Mouse (Mus musculus) ES-E14 (cell line): ENCODE data around the gene Itgbl1.

Source experiments
- HCFC1 ChIP-seq: IDR thresholded peaks from 2 replicates; pipeline ENCODE4 v1.6.1; 2012; ENCODE audit warnings: low read length, inconsistent platforms, borderline replicate concordance; ENCODE audit not compliant: insufficient read depth
- MAFK ChIP-seq: IDR thresholded peaks from 2 replicates; pipeline ENCODE4 v1.6.1; 2014; ENCODE audit warnings: mild to moderate bottlenecking, low read depth, low read length, inconsistent platforms; ENCODE audit not compliant: insufficient read depth
- ZC3H11A ChIP-seq: IDR thresholded peaks from 2 replicates; pipeline ENCODE4 v1.6.1; 2012; ENCODE audit warnings: low read depth, mild to moderate bottlenecking, inconsistent platforms, low read length, borderline replicate concordance
- ZNF384 ChIP-seq: IDR thresholded peaks from 2 replicates; pipeline ENCODE4 v1.6.1; 2012; ENCODE audit warnings: low read depth, low read length, inconsistent platforms

DNA sequence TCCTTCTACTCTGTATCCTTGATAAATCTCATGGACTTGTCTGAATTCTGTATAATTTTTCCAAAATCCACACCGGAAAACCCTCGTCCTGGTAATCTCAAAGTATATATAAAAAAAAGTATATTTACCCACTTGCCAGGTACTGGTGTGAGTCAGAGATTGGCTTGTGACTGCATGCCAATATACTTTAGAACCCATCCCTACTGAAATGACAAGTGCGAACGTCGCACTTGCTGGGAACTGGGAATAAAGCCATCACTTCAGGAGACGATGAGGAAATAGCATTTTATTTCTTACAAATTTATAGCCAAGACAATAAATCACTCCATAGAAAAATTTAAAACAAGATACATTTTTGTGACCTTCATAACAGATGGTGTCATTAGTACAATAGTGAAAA lies 308.2 kb downstream of the Itgbl1 start:
- TF ChIP-seq HCFC1 (no peak), ZC3H11A (no peak), MAFK (no peak), ZNF384 (no peak)
